Mouse (Mus musculus): ENCODE measurements around the gene Mrgprb5.
"Not testable (repeated sequence)": the region's sequence is repeated elsewhere in the genome, so short reads cannot be mapped to it uniquely, and the experiment has no call there.

DNA sequence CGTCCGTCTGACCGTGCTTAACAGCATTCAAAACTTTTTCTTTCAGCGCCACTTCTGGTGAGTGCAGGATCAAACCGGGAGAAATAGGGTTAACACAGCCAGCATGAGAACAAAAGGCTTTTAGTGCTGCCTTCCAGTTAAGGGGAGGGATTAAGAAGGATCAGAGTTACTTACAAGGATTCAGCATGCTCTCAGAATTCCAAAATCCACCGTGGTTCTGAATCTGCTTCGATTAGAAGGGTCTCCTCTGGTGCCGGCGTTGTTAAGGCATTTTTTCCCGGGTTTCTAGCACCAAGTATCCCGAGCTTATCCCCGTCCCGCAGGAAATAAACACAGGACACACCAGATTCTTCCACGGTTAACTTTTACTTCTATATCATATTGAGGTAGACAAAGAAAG, 37.0 kb downstream of the Mrgprb5 start:
- TF ChIP-seq TAL1, GATA1 (IDR thresholded peaks at IDR 0.05; ENCODE audit: low read length): not testable (repeated sequence)

Measured in erythroblast, embryonic 14.5 days (primary cell).